Mouse (Mus musculus) MEL (cell line): Measurements from ENCODE around the gene Uroc1. TPM values are rescaled to one million over a fixed set of nuclear protein-coding genes. Genes with fewer than 3 reads are reported as not detected.

Experiments used
- DNase-seq: peaks from one replicate; pipeline ENCODE4 v3.0.0; 2011; ENCODE audit warnings: low read depth, low spot score
- H3K27ac ChIP-seq: 2 replicates; pipeline ENCODE4 v1.5.1; 2012; ENCODE audit warnings: low read depth, mild to moderate bottlenecking, control low read depth, low read length, moderate library complexity; ENCODE audit not compliant: control insufficient read depth
- H3K27me3 ChIP-seq, 2 experiments: fragments of 150-350 bp in 1 of 2; sonication (generic) in 1 of 2; 2 replicates each; pipeline ENCODE4 v1.6.1; 2012; ENCODE audit warnings: low read length in 2 of 2, mild to moderate bottlenecking in 2 of 2, improper control_type of control experiment in 1 of 2, moderate library complexity in 1 of 2; ENCODE audit not compliant: insufficient read depth in 2 of 2, control insufficient read depth in 1 of 2
- H3K36me3 ChIP-seq, 2 experiments: 2 replicates each; pipeline ENCODE4 v1.6.1; 2012 to 2014; ENCODE audit warnings: low read length in 2 of 2, improper control_type of control experiment in 1 of 2, inconsistent platforms in 1 of 2, mild to moderate bottlenecking in 1 of 2; ENCODE audit not compliant: insufficient read depth in 2 of 2, control insufficient read depth in 1 of 2
- H3K4me1 ChIP-seq, 2 experiments: fragments of 150-350 bp in 1 of 2; sonication (generic) in 1 of 2; 2 replicates each; pipeline ENCODE4 v1.6.1; 2012; ENCODE audit warnings: low read length in 2 of 2, improper control_type of control experiment in 1 of 2, mild to moderate bottlenecking in 1 of 2; ENCODE audit not compliant: insufficient read depth in 2 of 2, control insufficient read depth in 1 of 2
- H3K4me3 ChIP-seq, 2 experiments: fragments of 150-350 bp in 1 of 2; sonication (generic) in 1 of 2; 2 replicates each; pipeline ENCODE4 v1.5.1; 2012; ENCODE audit warnings: low read depth in 2 of 2, low read length in 2 of 2, mild to moderate bottlenecking in 2 of 2, moderate library complexity in 2 of 2, control low read depth in 1 of 2, improper control_type of control experiment in 1 of 2; ENCODE audit not compliant: control insufficient read depth in 1 of 2, insufficient read depth in 1 of 2
- H3K79me2 ChIP-seq: 2 replicates; pipeline ENCODE4 v1.6.1; 2012; ENCODE audit warnings: mild to moderate bottlenecking, low read length, moderate library complexity; ENCODE audit not compliant: control insufficient read depth, poor library complexity, insufficient read depth
- H3K9ac ChIP-seq: 2 replicates; pipeline ENCODE4 v1.6.1; 2012; ENCODE audit warnings: low read depth, mild to moderate bottlenecking, control low read depth, low read length, moderate library complexity; ENCODE audit not compliant: control insufficient read depth, poor library complexity, severe bottlenecking
- H3K9me3 ChIP-seq: fragments of 150-350 bp; sonication (generic); replicated peaks from 2 replicates; pipeline ENCODE4 v1.6.1; 2012; ENCODE audit warnings: mild to moderate bottlenecking, low read length, improper control_type of control experiment, moderate library complexity; ENCODE audit not compliant: insufficient read depth
- BHLHE40 ChIP-seq: IDR thresholded peaks from 2 replicates; pipeline ENCODE4 v1.6.1; 2012; ENCODE audit warnings: low read depth, mild to moderate bottlenecking, inconsistent platforms, low read length, improper control_type of control experiment, borderline replicate concordance
- ELF1 ChIP-seq: IDR thresholded peaks from 2 replicates; pipeline ENCODE4 v1.6.1; 2014; ENCODE audit warnings: low read depth, mild to moderate bottlenecking, inconsistent platforms, low read length, improper control_type of control experiment, moderate library complexity
- KAT2A ChIP-seq: conservative IDR thresholded peaks from 2 replicates; pipeline ENCODE4 v1.6.1; 2012; ENCODE audit warnings: low read depth, low read length, improper control_type of control experiment, inconsistent platforms
- MAZ ChIP-seq: IDR thresholded peaks from 2 replicates; pipeline ENCODE4 v1.6.1; 2012; ENCODE audit warnings: low read depth, mild to moderate bottlenecking, inconsistent platforms, low read length, improper control_type of control experiment
- MEF2A ChIP-seq: IDR thresholded peaks from 2 replicates; pipeline ENCODE4 v1.6.1; 2014; ENCODE audit warnings: low read depth, mild to moderate bottlenecking, inconsistent platforms, low read length, improper control_type of control experiment; ENCODE audit not compliant: poor library complexity, insufficient replicate concordance, severe bottlenecking; ENCODE audit errors: extremely low read depth
- MYB ChIP-seq: IDR thresholded peaks from 2 replicates; pipeline ENCODE4 v1.6.1; 2011; ENCODE audit warnings: mild to moderate bottlenecking, low read depth, low read length, improper control_type of control experiment
- NELFE ChIP-seq: IDR thresholded peaks from 2 replicates; pipeline ENCODE4 v1.6.1; 2011; ENCODE audit warnings: low read depth, low read length, improper control_type of control experiment
- SIN3A ChIP-seq: IDR thresholded peaks from 2 replicates; pipeline ENCODE4 v1.6.1; 2012; ENCODE audit warnings: low read length, improper control_type of control experiment, inconsistent platforms
- TBP ChIP-seq: IDR thresholded peaks from 2 replicates; pipeline ENCODE4 v1.8.0; 2011; ENCODE audit warnings: low read depth, low read length, improper control_type of control experiment
- UBTF ChIP-seq: IDR thresholded peaks from 2 replicates; pipeline ENCODE4 v1.6.1; 2012; ENCODE audit warnings: low read depth, mild to moderate bottlenecking, inconsistent platforms, low read length, improper control_type of control experiment, moderate library complexity, borderline replicate concordance; ENCODE audit not compliant: insufficient read depth
- USF2 ChIP-seq, 2 experiments: IDR thresholded peaks; 2 replicates each; pipeline ENCODE4 v1.6.1; 2011 to 2012; ENCODE audit warnings: improper control_type of control experiment in 2 of 2, low read length in 2 of 2, borderline replicate concordance in 1 of 2, inconsistent platforms in 1 of 2, low read depth in 1 of 2, mild to moderate bottlenecking in 1 of 2; ENCODE audit not compliant: insufficient read depth in 1 of 2
- polyA plus RNA-seq, 2 experiments: library from polyadenylated mRNA; stranded (reverse) in 1 of 2; unstranded in 1 of 2; fragments of >175 nt in 1 of 2; fragments of >200 nt in 1 of 2; gene quantifications; 2 replicates each; pipeline versions ENCODE4 v1.2.1 to v1.2.4; 2012; ENCODE audit warnings: low replicate concordance in 2 of 2, low read depth in 1 of 2; ENCODE audit not compliant: insufficient read length in 2 of 2, insufficient read depth in 1 of 2, missing spikeins in 1 of 2
- total RNA-seq: library from RNA; depleted of rRNA; stranded (reverse); fragments of 300-350 nt; gene quantifications from 2 replicates; pipeline ENCODE4 v1.2.3, GENCODE M21; 2012

Gene Uroc1
- total and polyA plus RNA-seq, 3 experiments: not detected

GRCm38 (mm10) chr6:90360024-90360781, 27.1 kb downstream of the Uroc1 start:
- peak; percentile 35 for DNase-seq
- Histone ChIP-seq H3K36me3 (no peaks in the 10 kb centered on the region), H3K4me3 (peak overlapping the region in 1 of 2 experiments; percentile 19; a peak in 1 of 4 replicates)

GRCm38 (mm10) chr6:90360922-90361614, 28.0 kb downstream of the Uroc1 start:
- Histone ChIP-seq H3K79me2 (no peaks in the 10 kb centered on the region), H3K27me3 (peaks cover 2% of the 10 kb centered on the region in 2 experiments; a peak in 1 of 4 replicates), H3K9ac (no peak overlapping the region), H3K9me3 (no peaks in the 10 kb centered on the region), H3K4me1 (peaks cover 0 to 10% of the 10 kb centered on the region in 2 experiments; a peak in 2 of 4 replicates), H3K4me3 (no peak overlapping the region), H3K36me3 (no peaks in the 10 kb centered on the region), H3K27ac (no peak overlapping the region)
- TF ChIP-seq TBP: no peak
- TF ChIP-seq MAZ: no peak
- no peak for TF ChIP-seq USF2 (IDR thresholded peaks at IDR 0.05; ENCODE audit: borderline replicate concordance in 1 of 2, insufficient read depth in 1 of 2, low read depth in 1 of 2, low read length in 2 of 2)
- no peak for TF ChIP-seq MEF2A
- no peak for TF ChIP-seq KAT2A
- DNase-seq: no peak

More at GRCm38 (mm10) chr6:90360024-90360781, 27.1 kb downstream of the Uroc1 start:
- no peaks in the 10 kb centered on the region for H3K79me2 ChIP-seq
- H3K27me3 ChIP-seq: peaks cover 2% of the 10 kb centered on the region in 2 experiments; a peak in 1 of 4 replicates
- no peak overlapping the region for H3K9ac ChIP-seq
- H3K27ac ChIP-seq: no peak overlapping the region
- no peaks in the 10 kb centered on the region for H3K9me3 ChIP-seq
- TF ChIP-seq ELF1 (peak; percentile 36; the same call in 1 of the 2 replicates), MYB (no peak), SIN3A (no peak)
- peaks cover 0 to 10% of the 10 kb centered on the region in 2 experiments; a peak in 2 of 4 replicates for H3K4me1 ChIP-seq

- TF ChIP-seq NELFE (no peak), UBTF (no peak), BHLHE40 (no peak)
- DNase-seq: no peak
- H3K9ac ChIP-seq: no peak overlapping the region
Measured at GRCm38 (mm10) chr6:90363301-90363700, 30.2 kb downstream of the Uroc1 start.

More at GRCm38 (mm10) chr6:90363301-90363700, 30.2 kb downstream of the Uroc1 start:
- Histone ChIP-seq H3K27ac (no peak overlapping the region), H3K4me1 (peaks cover 0 to 10% of the 10 kb centered on the region in 2 experiments; a peak in 2 of 4 replicates), H3K79me2 (no peaks in the 10 kb centered on the region), H3K9me3 (no peaks in the 10 kb centered on the region), H3K4me3 (no peak overlapping the region), H3K27me3 (peaks cover 2 to 4% of the 10 kb centered on the region in 2 experiments; a peak in 1 of 4 replicates), H3K36me3 (no peaks in the 10 kb centered on the region)
